ENCODE assay signal across 23 mouse cellular contexts in the genomic region with DNA sequence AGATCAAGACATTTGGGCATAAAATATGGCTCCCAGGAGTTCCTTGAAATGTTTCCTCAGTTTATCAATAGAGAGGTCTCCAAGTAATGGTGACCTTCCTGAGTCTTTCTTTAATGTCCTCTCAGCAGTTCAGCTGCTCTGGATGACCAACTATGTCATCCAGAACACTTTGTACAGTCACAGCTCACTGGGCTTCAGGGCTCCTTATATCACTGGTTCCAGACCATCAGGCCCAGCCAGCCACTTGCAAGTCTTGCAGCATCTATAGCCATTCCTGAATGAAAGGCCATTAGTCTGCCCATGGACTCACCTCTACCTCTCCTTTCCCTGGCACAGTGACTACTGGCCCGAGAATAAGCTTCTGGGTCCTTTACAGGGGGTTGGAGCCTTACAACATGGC.
"Had no signal": no experiment of that assay in that cellular context is flagged by ENCODE, and none has a peak within 500 bp of the region (broad histone marks: within the 10 kb centered on the region; RNA-seq: fewer than 3 reads in every experiment).

No protein-coding gene starts in this region.

- H3K36me3 ChIP-seq: heart, embryonic 13.5 days; heart, embryonic 15.5 days; hindbrain, embryonic 13.5 days; hindbrain, embryonic 15.5 days; limb, embryonic 13.5 days; limb, embryonic 15.5 days; liver, embryonic 12.5 days had no signal

- H3K27me3 ChIP-seq: heart, embryonic 13.5 days; heart, embryonic 15.5 days; hindbrain, embryonic 13.5 days; hindbrain, embryonic 15.5 days; limb, embryonic 13.5 days; limb, embryonic 15.5 days; liver, embryonic 12.5 days had no signal

- H3K4me3 ChIP-seq: heart, embryonic 13.5 days; heart, embryonic 15.5 days; hindbrain, embryonic 13.5 days; hindbrain, embryonic 15.5 days; limb, embryonic 13.5 days; limb, embryonic 15.5 days; liver, embryonic 12.5 days had no signal

- H3K9ac ChIP-seq: forebrain, postnatal 0 days; heart, embryonic 13.5 days; heart, embryonic 15.5 days; hindbrain, embryonic 13.5 days; hindbrain, embryonic 15.5 days; limb, embryonic 13.5 days; limb, embryonic 15.5 days; liver, embryonic 12.5 days; liver, embryonic 14.5 days had no signal

- ATAC-seq: forebrain, postnatal 0 days; intestine, embryonic 16.5 days; liver, embryonic 12.5 days had no signal

- H3K9me3 ChIP-seq: heart, embryonic 13.5 days; heart, embryonic 15.5 days; hindbrain, embryonic 13.5 days; hindbrain, embryonic 15.5 days; limb, embryonic 13.5 days; limb, embryonic 15.5 days; liver, embryonic 12.5 days had no signal

- DNase-seq: forebrain, postnatal 0 days; gastrocnemius, postnatal 14 days; gastrocnemius, postnatal 36 days; heart, adult 18-20 months; heart, postnatal 14 days; heart, postnatal 36 days; kidney, adult 18-20 months; kidney, adult 8-10 months; kidney, postnatal 14 days; layer of hippocampus, adult 9-11 months; layer of hippocampus, postnatal 36 days; left cerebral cortex, postnatal 4 days had no signal

- H3K4me2 ChIP-seq: heart, embryonic 11.5 days; heart, embryonic 13.5 days; heart, embryonic 15.5 days; hindbrain, embryonic 13.5 days; hindbrain, embryonic 15.5 days; limb, embryonic 13.5 days; limb, embryonic 15.5 days; liver, embryonic 12.5 days had no signal

- H3K27ac ChIP-seq: heart, embryonic 13.5 days; heart, embryonic 15.5 days; hindbrain, embryonic 13.5 days; hindbrain, embryonic 15.5 days; hindbrain, postnatal 0 days; limb, embryonic 13.5 days; limb, embryonic 15.5 days; liver, embryonic 12.5 days; liver, embryonic 14.5 days had no signal

- H3K4me1 ChIP-seq: heart, embryonic 13.5 days; heart, embryonic 15.5 days; hindbrain, embryonic 13.5 days; hindbrain, embryonic 15.5 days; limb, embryonic 13.5 days; limb, embryonic 15.5 days; liver, embryonic 12.5 days had no signal
